Mouse (Mus musculus): ENCODE measurements around the gene Rapgef3.

GRCm38 (mm10) chr15:97742074-97742473, 25.7 kb downstream of the Rapgef3 start:
- no peak for TF ChIP-seq CTCF (IDR thresholded peaks at IDR 0.05 in 2 of 3, conservative IDR thresholded peaks at IDR 0.05 in 1 of 3; ENCODE audit: control insufficient read depth in 1 of 3, insufficient read depth in 1 of 3, low read depth in 2 of 3, low read length in 3 of 3, poor library complexity in 1 of 3, severe bottlenecking in 1 of 3)
- TF ChIP-seq POLR2A (IDR thresholded peaks at IDR 0.05; ENCODE audit: control insufficient read depth in 1 of 2, insufficient read depth in 1 of 2, low read depth in 1 of 2, low read length in 2 of 2, poor library complexity in 1 of 2), result no peak
- TF ChIP-seq USF2 (IDR thresholded peaks at IDR 0.05; ENCODE audit: borderline replicate concordance in 1 of 2, insufficient read depth in 1 of 2, low read depth in 1 of 2, low read length in 2 of 2), result no peak
- TF ChIP-seq MAX (IDR thresholded peaks at IDR 0.05; ENCODE audit: low read length), result no peak
- TF ChIP-seq KAT2A (conservative IDR thresholded peaks at IDR 0.05; ENCODE audit: low read depth, low read length), result no peak
- TF ChIP-seq E2F4 (IDR thresholded peaks at IDR 0.05; ENCODE audit: borderline replicate concordance, low read depth, low read length), result no peak
- no peak for TF ChIP-seq MEF2A (IDR thresholded peaks at IDR 0.05; ENCODE audit: extremely low read depth, insufficient replicate concordance, low read depth, low read length, poor library complexity, severe bottlenecking)
- no peak for TF ChIP-seq USF1 (IDR thresholded peaks at IDR 0.05; ENCODE audit: low read depth, low read length)
- no peak for TF ChIP-seq RAD21 (IDR thresholded peaks at IDR 0.05; ENCODE audit: low read depth, low read length)
- TF ChIP-seq MAFK (IDR thresholded peaks at IDR 0.05; ENCODE audit: borderline replicate concordance, low read depth, low read length), result no peak

All from MEL (cell line).